Mouse (Mus musculus) lung, adult 2 months (tissue): ENCODE measurements around the gene Vash2.

ENCODE experiments used
- CTCF ChIP-seq: fragments of 200-500 bp; IDR thresholded peaks from 2 replicates; pipeline ENCODE4 v1.5.1; 2011; ENCODE audit warnings: mild to moderate bottlenecking, low read length, control low read depth; ENCODE audit not compliant: insufficient read depth
- POLR2A ChIP-seq: fragments of 200-500 bp; IDR thresholded peaks from 2 replicates; pipeline ENCODE4 v1.6.1; 2011; ENCODE audit warnings: low read depth, mild to moderate bottlenecking, control low read depth, low read length, borderline replicate concordance; ENCODE audit errors: extremely low read depth

GRCm38 (mm10) chr1:191002201-191002600, 23.1 kb upstream of the Vash2 start:
- TF ChIP-seq POLR2A: no peak
- peak; percentile 51; the same call in 1 of the 2 replicates for TF ChIP-seq CTCF
